Mouse (Mus musculus): Measurements from ENCODE around the gene Pcdh15. TPM values are rescaled to one million over a fixed set of nuclear protein-coding genes. Genes with fewer than 3 reads are reported as not detected.
A peak's percentile ranks its signal among the peaks of the same experiment; 100 is the strongest.

Pcdh15 gene
- polyA plus RNA-seq, 1 experiment from 2014 or later = 14.9 TPM

- H3K9ac ChIP-seq = no peak overlapping the region
- WGBS = 60% methylated on average over 3 of the region's 3 CpGs
- no peaks in the 10 kb centered on the region for H3K36me3 ChIP-seq (replicated peaks; ENCODE audit: control insufficient read depth, insufficient read depth)
- no peak overlapping the region for H3K4me2 ChIP-seq (replicated peaks)
- H3K27me3 ChIP-seq (ENCODE audit: control insufficient read depth, insufficient read depth, low read length) = no peaks in the 10 kb centered on the region
- H3K27ac ChIP-seq = no peak overlapping the region
- no peaks in the 10 kb centered on the region for H3K4me1 ChIP-seq (replicated peaks; ENCODE audit: control insufficient read depth, insufficient read depth, low read length)
- DNase-seq (ENCODE audit: low spot score) (no peak), ATAC-seq (ENCODE audit: low FRiP score) (no peak)
- no peaks in the 10 kb centered on the region for H3K9me3 ChIP-seq (ENCODE audit: control insufficient read depth, low read length)
- no peak overlapping the region for H3K4me3 ChIP-seq (replicated peaks; ENCODE audit: low read length)
Measured at GRCm38 (mm10) chr10:74414021-74414420, 1314.9 kb downstream of the Pcdh15 start.

- no peak for ATAC-seq (ENCODE audit: low FRiP score)
- WGBS = 78% methylated on average over 1 of the region's 1 CpGs
- Histone ChIP-seq H3K27ac (no peak overlapping the region), H3K4me1 (replicated peaks; ENCODE audit: control insufficient read depth, insufficient read depth, low read length) (no peaks in the 10 kb centered on the region), H3K4me3 (replicated peaks; ENCODE audit: low read length) (no peak overlapping the region), H3K4me2 (replicated peaks) (no peak overlapping the region), H3K9me3 (ENCODE audit: control insufficient read depth, low read length) (no peaks in the 10 kb centered on the region), H3K36me3 (replicated peaks; ENCODE audit: control insufficient read depth, insufficient read depth) (no peaks in the 10 kb centered on the region), H3K27me3 (ENCODE audit: control insufficient read depth, insufficient read depth, low read length) (no peaks in the 10 kb centered on the region), H3K9ac (no peak overlapping the region)
- DNase-seq (ENCODE audit: low spot score) = no peak
Measured at GRCm38 (mm10) chr10:74414945-74415344, 1315.8 kb downstream of the Pcdh15 start.

DNA sequence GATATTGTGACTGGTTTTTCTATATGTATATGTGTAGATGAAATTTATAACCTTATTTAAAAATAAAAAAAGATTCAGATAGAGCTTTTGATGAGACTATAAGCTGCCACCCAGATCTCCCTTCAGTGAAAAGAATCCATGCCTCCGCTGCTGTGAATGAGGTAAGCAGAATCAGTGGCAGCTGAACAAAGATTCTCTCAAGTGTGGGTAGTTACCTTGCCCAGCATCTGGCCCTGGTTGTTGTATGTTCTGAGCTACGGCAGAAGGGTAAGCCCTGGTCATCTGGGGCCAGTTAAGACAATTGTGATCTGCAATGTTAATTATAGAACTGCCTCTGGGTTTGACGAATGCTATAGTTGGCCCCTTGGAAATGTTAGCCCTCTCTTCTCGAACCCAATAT, 1316.2 kb downstream of the Pcdh15 start:
- no peaks in the 10 kb centered on the region for H3K9me3 ChIP-seq (ENCODE audit: control insufficient read depth, low read length)
- no peak for DNase-seq (ENCODE audit: low spot score)
- H3K4me3 ChIP-seq (replicated peaks; ENCODE audit: low read length) = no peak overlapping the region
- no peak for ATAC-seq (ENCODE audit: low FRiP score)
- no peaks in the 10 kb centered on the region for H3K4me1 ChIP-seq (replicated peaks; ENCODE audit: control insufficient read depth, insufficient read depth, low read length)
- no peak overlapping the region for H3K27ac ChIP-seq
- H3K27me3 ChIP-seq (ENCODE audit: control insufficient read depth, insufficient read depth, low read length) = no peaks in the 10 kb centered on the region
- 56% methylated on average over 4 of the region's 4 CpGs for WGBS
- no peak overlapping the region for H3K9ac ChIP-seq
- H3K4me2 ChIP-seq (replicated peaks) = no peak overlapping the region
- no peaks in the 10 kb centered on the region for H3K36me3 ChIP-seq (replicated peaks; ENCODE audit: control insufficient read depth, insufficient read depth)

- ATAC-seq (ENCODE audit: low FRiP score) (no peak), DNase-seq (ENCODE audit: low spot score) (no peak)
- no peaks in the 10 kb centered on the region for H3K9me3 ChIP-seq (ENCODE audit: control insufficient read depth, low read length)
- H3K4me1 ChIP-seq (replicated peaks; ENCODE audit: control insufficient read depth, insufficient read depth, low read length) = no peaks in the 10 kb centered on the region
- WGBS = 67% methylated on average over 10 of the region's 10 CpGs
- H3K4me3 ChIP-seq (replicated peaks; ENCODE audit: low read length) = no peak overlapping the region
- H3K27ac ChIP-seq = no peak overlapping the region
- H3K9ac ChIP-seq = no peak overlapping the region
- H3K36me3 ChIP-seq (replicated peaks; ENCODE audit: control insufficient read depth, insufficient read depth) = no peaks in the 10 kb centered on the region
- no peak overlapping the region for H3K4me2 ChIP-seq (replicated peaks)
- H3K27me3 ChIP-seq (ENCODE audit: control insufficient read depth, insufficient read depth, low read length) = no peaks in the 10 kb centered on the region
Measured at GRCm38 (mm10) chr10:74415949-74416348, 1316.8 kb downstream of the Pcdh15 start.

- no peaks in the 10 kb centered on the region for H3K36me3 ChIP-seq (replicated peaks; ENCODE audit: control insufficient read depth, insufficient read depth)
- H3K9me3 ChIP-seq (ENCODE audit: control insufficient read depth, low read length) = no peaks in the 10 kb centered on the region
- no peak overlapping the region for H3K9ac ChIP-seq
- 67% methylated on average over 11 of the region's 11 CpGs for whole genome bisulfite sequencing
- DNase-seq (ENCODE audit: low spot score) (no peak), ATAC-seq (ENCODE audit: low FRiP score) (no peak)
- no peak overlapping the region for H3K4me2 ChIP-seq (replicated peaks)
- H3K27me3 ChIP-seq (ENCODE audit: control insufficient read depth, insufficient read depth, low read length) = no peaks in the 10 kb centered on the region
- peaks cover 3% of the 10 kb centered on the region for H3K4me1 ChIP-seq (replicated peaks; ENCODE audit: control insufficient read depth, insufficient read depth, low read length)
- H3K27ac ChIP-seq = no peak overlapping the region
- no peak overlapping the region for H3K4me3 ChIP-seq (replicated peaks; ENCODE audit: low read length)
Measured at GRCm38 (mm10) chr10:74450069-74450468, 1350.9 kb downstream of the Pcdh15 start.

DNA sequence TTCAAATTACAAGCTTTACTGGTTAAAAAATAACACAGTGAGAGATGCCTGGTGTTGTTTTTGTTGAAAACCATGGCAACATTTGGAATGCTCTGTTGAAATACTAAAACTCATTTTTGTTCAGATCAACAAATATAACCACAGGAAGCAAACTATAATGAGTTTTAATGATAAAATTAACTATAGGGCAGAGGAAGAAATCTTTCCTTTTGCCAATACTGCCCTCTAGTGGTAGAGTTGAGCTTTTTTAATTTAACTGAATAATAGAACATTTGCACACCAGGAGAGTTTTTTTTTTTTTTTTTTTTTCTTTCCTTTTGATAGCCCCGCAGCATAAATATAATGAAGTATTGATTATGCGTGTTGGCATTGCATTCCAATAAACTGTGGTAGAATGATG, 1364.8 kb downstream of the Pcdh15 start:
- Histone ChIP-seq H3K4me1 (replicated peaks; ENCODE audit: control insufficient read depth, insufficient read depth, low read length) (no peaks in the 10 kb centered on the region), H3K9me3 (ENCODE audit: control insufficient read depth, low read length) (no peaks in the 10 kb centered on the region), H3K9ac (no peak overlapping the region), H3K27me3 (ENCODE audit: control insufficient read depth, insufficient read depth, low read length) (no peaks in the 10 kb centered on the region), H3K4me2 (replicated peaks) (no peak overlapping the region), H3K4me3 (replicated peaks; ENCODE audit: low read length) (no peak overlapping the region), H3K36me3 (replicated peaks; ENCODE audit: control insufficient read depth, insufficient read depth) (no peaks in the 10 kb centered on the region), H3K27ac (no peak overlapping the region)
- DNase-seq (ENCODE audit: low spot score) (peak; percentile 84), ATAC-seq (ENCODE audit: low FRiP score) (no peak)
- 26% methylated on average over 2 of the region's 2 CpGs for WGBS

DNA sequence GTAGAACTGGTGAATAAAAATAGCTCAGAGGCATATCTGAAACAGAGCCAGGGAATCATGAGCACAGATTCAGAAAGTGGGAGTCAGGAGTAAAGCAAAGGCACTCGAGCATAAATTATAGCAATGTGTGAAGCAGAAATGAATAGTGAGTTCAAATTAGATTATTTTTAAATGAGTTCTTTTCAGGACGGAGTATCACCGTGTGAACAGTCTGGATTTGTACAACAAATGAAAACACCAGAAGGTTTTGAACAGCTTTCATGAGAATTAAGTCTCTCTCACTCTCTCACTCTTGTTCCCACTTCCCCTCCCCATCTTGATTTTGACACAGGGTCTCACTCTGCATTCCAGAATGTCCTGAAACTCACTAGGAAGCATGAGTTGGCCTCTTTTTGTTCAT, 1381.6 kb downstream of the Pcdh15 start:
- no peak overlapping the region for H3K27ac ChIP-seq
- no peak for ATAC-seq (ENCODE audit: low FRiP score)

GRCm38 (mm10) chr10:74512315-74512714, 1413.2 kb downstream of the Pcdh15 start:
- DNase-seq (ENCODE audit: low spot score) (no peak), ATAC-seq (ENCODE audit: low FRiP score) (no peak; the same call in 1 of the 2 replicates)
- no peaks in the 10 kb centered on the region for H3K27me3 ChIP-seq (ENCODE audit: control insufficient read depth, insufficient read depth, low read length)
- H3K27ac ChIP-seq = 0 out of 2 replicates have a peak overlapping the region, but pooled peaks have one; percentile 5
- H3K9me3 ChIP-seq (ENCODE audit: control insufficient read depth, low read length) = no peaks in the 10 kb centered on the region
- H3K4me1 ChIP-seq (replicated peaks; ENCODE audit: control insufficient read depth, insufficient read depth, low read length) = no peaks in the 10 kb centered on the region
- no peaks in the 10 kb centered on the region for H3K36me3 ChIP-seq (replicated peaks; ENCODE audit: control insufficient read depth, insufficient read depth)
- H3K4me2 ChIP-seq (replicated peaks) = no peak overlapping the region
- 68% methylated on average over 3 of the region's 3 CpGs for WGBS
- no peak overlapping the region for H3K9ac ChIP-seq
- H3K4me3 ChIP-seq (replicated peaks; ENCODE audit: low read length) = no peak overlapping the region

More for the DNA sequence above, 1381.6 kb downstream of the Pcdh15 start:
- H3K4me2 ChIP-seq (replicated peaks) = no peak overlapping the region
- no peak for DNase-seq (ENCODE audit: low spot score)
- H3K4me3 ChIP-seq (replicated peaks; ENCODE audit: low read length) = no peak overlapping the region
- H3K9me3 ChIP-seq (ENCODE audit: control insufficient read depth, low read length) = no peaks in the 10 kb centered on the region
- H3K27me3 ChIP-seq (ENCODE audit: control insufficient read depth, insufficient read depth, low read length) = no peaks in the 10 kb centered on the region
- no peaks in the 10 kb centered on the region for H3K4me1 ChIP-seq (replicated peaks; ENCODE audit: control insufficient read depth, insufficient read depth, low read length)
- 65% methylated on average over 3 of the region's 3 CpGs for WGBS
- no peaks in the 10 kb centered on the region for H3K36me3 ChIP-seq (replicated peaks; ENCODE audit: control insufficient read depth, insufficient read depth)
- no peak overlapping the region for H3K9ac ChIP-seq

DNA sequence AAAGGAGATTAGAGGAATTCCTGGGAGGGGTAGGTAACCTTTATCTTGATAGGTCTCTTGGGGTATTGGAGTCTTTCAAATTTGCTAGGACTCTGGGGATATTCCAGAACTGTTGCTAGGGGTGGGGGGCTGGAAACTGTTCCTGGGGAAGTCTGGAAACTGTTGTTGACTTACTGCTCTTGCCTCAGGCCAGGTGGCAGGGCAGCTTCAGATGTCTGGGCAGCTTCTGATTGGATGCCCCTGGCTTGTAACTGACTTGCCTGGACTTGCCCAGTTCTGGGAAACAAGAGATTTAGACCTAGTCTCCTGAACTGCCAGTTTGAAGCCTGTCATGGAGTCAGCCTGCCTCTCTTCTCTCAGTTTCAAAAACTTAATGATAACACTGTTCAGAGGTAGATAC, 1414.6 kb downstream of the Pcdh15 start:
- Histone ChIP-seq H3K4me3 (replicated peaks; ENCODE audit: low read length) (no peak overlapping the region), H3K9ac (no peak overlapping the region), H3K36me3 (replicated peaks; ENCODE audit: control insufficient read depth, insufficient read depth) (no peaks in the 10 kb centered on the region), H3K27ac (no peak overlapping the region), H3K9me3 (ENCODE audit: control insufficient read depth, low read length) (no peaks in the 10 kb centered on the region), H3K27me3 (ENCODE audit: control insufficient read depth, insufficient read depth, low read length) (no peaks in the 10 kb centered on the region), H3K4me2 (replicated peaks) (no peak overlapping the region), H3K4me1 (replicated peaks; ENCODE audit: control insufficient read depth, insufficient read depth, low read length) (no peaks in the 10 kb centered on the region)
- DNase-seq (ENCODE audit: low spot score) (no peak), ATAC-seq (ENCODE audit: low FRiP score) (no peak)

DNA sequence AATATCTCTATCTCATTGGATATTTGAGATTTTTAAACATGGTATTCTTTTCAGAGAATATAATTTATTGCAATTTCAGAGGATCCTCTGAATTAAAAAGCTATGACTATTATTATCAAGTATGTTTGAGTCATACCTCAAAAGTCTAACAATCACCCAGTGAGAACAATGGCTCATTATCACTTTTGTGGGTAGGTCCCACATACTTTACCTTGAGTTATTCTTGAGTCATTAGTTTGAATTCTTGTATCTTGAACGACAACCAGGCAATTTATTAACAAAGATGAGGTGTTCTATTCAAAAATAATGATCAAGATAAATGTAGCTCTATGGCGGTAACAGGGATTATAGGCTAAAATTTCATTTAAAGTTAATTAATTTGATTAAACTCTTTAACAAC, 1439.2 kb downstream of the Pcdh15 start:
- ATAC-seq (ENCODE audit: low FRiP score) = no peak
- DNase-seq (ENCODE audit: low spot score) = no peak
- WGBS = 86% methylated on average over 2 of the region's 2 CpGs
- Histone ChIP-seq H3K4me3 (replicated peaks; ENCODE audit: low read length) (no peak overlapping the region), H3K4me2 (replicated peaks) (no peak overlapping the region), H3K36me3 (replicated peaks; ENCODE audit: control insufficient read depth, insufficient read depth) (no peaks in the 10 kb centered on the region), H3K9me3 (ENCODE audit: control insufficient read depth, low read length) (no peaks in the 10 kb centered on the region), H3K27me3 (ENCODE audit: control insufficient read depth, insufficient read depth, low read length) (no peaks in the 10 kb centered on the region), H3K9ac (no peak overlapping the region), H3K27ac (no peak overlapping the region), H3K4me1 (replicated peaks; ENCODE audit: control insufficient read depth, insufficient read depth, low read length) (no peaks in the 10 kb centered on the region)

Data from hindbrain, embryonic 14.5 days (tissue).